Mouse (Mus musculus) spleen, adult 2 months (tissue): ENCODE measurements at regions not wholly inside any gene's neighbourhood (a gene's known extent, or its start where the extent isn't known, plus 50 kb on each side); places are given as distances from the start of the nearest gene placed in this dataset.

ENCODE experiments used
- CTCF ChIP-seq: fragments of 200-500 bp; IDR thresholded peaks from 2 replicates; pipeline ENCODE4 v1.5.1; 2011; ENCODE audit warnings: mild to moderate bottlenecking, inconsistent platforms; ENCODE audit not compliant: insufficient read depth, insufficient read length, insufficient replicate concordance; ENCODE audit errors: extremely low read depth
- POLR2A ChIP-seq: fragments of 200-500 bp; IDR thresholded peaks from 2 replicates; pipeline ENCODE4 v1.6.1; 2011; ENCODE audit warnings: low read depth, low read length, inconsistent platforms

DNA sequence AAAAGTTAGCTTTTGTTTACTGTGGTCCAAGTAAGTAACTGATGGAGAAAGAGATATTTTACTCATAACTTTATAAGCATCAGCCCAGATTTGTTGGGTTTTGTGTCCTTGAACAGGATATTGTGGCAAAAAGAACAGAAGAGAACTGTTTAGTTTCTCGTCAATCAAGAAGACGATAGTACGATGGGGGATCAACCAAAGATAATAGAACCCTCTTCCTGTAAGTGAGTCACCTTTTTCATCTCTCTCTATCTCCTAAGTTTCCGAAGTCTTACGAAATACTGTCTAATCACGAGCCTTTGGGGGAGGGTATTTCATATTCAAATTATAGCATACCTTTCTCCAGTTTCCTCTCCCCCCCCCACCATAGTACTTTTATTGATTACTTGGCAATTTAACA is 1045.0 kb upstream of the Lrrc6 start:
- TF ChIP-seq POLR2A: no peak
- no peak for TF ChIP-seq CTCF
